Mouse (Mus musculus) left cerebral cortex, postnatal 14 days (tissue): Measurements from ENCODE around the gene Lsamp. TPM values are rescaled to one million over a fixed set of nuclear protein-coding genes. Genes with fewer than 3 reads are reported as not detected.

Experiments
- DNase-seq, 2 experiments: peaks; one replicate each; pipeline ENCODE4 v3.0.0; 2021 to 2022; ENCODE audit warnings: low spot score in 2 of 2, mixed read lengths in 1 of 2
- intact Hi-C: fragments of 180-260 bp; cut with DNase I; formaldehyde crosslinking; loops from one replicate; pipeline ENCODE4 v1.15.1; 2025
- total RNA-seq, 2 experiments: library from RNA; stranded (reverse); gene quantifications; 2 replicates each; pipeline ENCODE4 v1.2.3; 2021

Gene Lsamp
- total RNA-seq, 2 experiments from 2014 or later = 271 to 294 TPM

DNA sequence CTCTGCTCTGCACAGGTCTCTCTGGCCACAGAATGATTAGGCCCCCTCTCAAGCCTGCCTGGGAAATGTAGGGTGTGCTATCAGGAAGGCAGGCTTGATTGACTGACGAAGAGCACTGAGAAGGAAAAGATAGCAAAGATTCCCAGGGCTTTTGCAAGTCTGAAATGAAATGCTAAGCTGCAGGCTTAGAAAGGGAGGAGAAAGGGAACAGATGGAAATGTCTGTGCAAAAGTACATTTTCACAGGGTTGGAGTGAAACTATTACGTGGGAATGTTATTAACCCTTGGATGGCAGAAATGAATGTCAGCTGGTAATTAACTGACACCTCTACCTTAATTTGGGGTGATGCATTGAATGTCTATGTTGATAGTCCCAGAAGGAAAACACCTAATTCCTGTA, 248.9 kb downstream of the Lsamp start:
- intact Hi-C loops = no loop called here
- DNase-seq = no peak

DNA sequence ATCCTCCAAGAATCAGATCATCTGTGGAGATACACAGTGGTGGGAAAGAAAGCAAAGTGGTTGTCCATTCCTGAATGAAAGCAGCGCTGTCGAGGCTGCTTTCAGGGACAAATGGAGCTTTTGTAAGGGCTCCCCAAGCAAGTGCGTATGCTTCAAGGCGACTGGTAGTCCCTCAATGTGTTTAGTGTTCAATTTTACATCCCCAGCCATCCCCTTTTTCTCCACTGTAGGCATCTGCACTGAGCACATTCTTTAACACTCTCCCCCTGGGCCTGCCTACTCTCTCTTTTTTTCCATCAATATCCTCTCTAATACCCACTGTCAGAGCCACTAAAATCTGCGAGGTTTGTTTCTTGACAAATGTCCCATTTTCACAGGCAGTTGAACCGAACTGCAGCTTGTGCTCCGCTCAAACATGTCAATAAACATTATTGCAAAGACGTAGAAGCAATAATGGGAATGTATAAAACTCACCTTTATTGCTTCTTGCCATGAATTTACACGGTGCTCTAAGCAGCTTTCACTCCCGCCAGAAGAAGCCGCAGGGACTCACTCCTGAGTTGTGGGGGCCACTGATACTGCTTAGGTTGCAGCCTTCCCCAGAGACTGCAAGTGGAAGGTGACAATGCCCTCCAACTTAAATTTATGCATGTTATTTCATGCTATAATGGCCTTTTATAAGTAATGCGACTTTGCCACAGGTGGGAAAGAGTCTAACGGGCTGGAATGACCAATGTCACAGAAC, 250.2 kb downstream of the Lsamp start:
- peak in 1 of 2 experiments; percentile 41 for DNase-seq
- intact Hi-C loops = no loop called here

DNA sequence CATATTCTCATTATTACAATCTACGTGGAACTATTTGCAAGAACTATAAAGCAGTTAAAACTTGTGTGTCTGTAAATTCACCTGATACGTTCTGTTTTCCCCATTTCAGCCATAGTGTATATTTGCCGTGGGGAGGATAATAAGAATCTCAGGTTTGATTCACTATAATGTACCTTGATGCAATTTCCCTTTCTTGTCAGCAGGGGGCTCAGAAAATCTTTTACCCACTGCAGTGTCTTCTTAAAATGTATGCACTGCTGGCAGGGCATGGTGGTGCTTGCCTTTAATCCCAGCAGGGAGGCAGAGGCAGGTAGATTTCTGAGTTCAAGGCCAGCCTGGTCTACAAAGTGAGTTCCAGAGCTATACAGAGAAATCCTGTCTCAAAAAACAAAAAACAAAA, 287.7 kb downstream of the Lsamp start:
- DNase-seq = no peak
- intact Hi-C loops = no loop called here

DNA sequence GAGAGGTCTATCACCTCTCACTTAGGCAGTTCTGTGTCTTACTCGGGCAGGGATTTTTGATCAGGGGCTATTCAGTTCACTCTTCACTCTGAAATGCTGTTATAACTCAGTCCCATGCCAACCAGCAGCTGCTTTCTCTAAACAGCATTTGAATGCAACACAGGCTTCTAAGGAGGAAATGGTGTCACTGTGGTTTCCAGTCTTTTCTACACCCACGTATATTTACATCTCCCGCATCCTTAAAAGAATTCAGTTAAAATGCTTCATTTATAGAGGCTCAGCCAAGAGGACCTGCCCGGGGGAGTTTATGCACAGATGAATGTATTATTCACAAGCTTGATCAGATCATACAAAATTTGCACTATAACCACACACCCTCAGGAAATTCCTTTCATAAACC, 306.0 kb downstream of the Lsamp start:
- intact Hi-C loops = no loop called here
- peak; percentile 5 to 14 for DNase-seq

DNA sequence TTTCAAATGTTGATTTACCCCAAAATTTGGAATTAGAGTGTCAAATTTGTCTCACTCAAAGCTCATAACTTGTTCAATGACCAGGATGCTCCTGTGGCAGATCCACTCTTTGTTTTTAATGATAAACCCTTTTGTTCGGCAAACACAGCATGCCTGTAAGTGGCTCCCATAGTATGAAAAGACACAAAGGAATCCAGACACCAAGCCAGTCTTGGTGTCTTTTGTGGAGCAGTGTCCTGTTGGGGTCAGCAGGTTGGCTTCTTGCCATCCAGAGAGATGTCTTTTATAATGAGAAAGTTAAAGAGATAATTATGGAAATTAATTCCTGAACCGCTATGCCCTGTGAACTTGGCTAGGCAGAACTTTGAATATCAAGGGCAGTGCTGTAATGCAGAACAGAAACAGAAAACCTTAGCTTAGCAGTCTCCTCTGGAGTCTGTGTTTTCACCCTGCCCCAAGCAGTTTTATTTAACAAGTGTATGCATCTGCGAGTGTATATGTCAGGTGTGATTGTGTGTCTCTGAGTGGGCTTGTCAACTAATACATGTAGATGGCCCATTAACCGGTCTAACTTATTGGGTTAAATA, 310.2 kb downstream of the Lsamp start:
- DNase-seq = no peak
- intact Hi-C loops = no loop called here

DNA sequence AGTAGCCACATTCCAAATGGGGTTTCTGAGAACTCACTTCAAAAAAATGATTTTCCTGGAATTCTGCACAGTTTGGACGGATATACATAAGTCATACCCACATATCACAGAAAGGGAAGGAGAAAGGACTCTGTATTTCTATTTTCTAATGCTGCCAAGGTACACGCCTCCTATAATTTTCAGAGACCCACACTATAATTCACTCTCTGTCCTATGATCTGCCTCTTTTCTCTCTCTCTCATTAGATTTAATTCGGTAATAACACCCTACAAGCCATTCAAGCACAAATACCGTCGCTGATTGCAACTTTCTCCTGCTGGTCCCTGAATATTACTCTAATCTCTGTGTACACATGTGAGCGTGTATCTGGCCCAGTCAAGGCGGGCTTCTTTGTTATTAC, 311.1 kb downstream of the Lsamp start:
- DNase-seq = no peak
- intact Hi-C loops = no loop called here

DNA sequence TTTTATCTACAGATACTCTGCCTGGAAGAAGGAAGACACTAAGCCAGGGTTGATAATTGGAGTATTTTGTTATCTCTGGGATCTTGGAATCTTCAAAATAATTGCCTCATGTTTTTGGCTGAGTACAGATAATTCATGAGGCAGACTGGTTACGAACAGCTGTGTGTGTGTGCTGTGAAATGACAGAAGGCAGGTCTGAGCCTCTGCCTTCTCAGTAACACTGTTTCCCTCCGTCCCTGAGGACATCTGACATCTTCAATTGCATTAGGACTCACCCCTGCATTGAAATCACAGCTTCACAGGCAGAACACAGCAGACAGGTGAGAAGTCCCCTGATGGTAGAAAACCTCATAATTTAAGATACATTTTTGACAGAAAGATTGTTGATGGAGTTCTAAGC, 323.5 kb downstream of the Lsamp start:
- DNase-seq = no peak
- intact Hi-C loops = no loop called here

DNA sequence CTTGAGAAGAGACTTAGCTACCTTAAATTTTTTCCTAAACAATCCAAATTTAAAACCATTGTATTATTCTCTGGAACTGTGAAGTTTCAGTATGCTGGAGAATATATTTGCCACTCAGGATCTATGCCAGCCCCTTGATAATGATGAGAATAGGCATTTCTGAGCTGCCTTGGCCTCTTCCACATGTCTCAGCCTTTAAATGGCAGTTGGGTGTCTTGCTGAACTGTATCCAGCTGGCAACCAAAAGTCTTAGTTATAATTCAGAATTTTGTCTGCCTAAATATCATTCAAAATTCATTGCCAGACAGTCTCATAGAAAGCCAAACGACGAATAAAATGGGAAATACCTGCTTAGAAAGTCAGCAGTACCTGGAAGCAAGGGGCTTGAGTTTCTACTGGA, 332.0 kb downstream of the Lsamp start:
- intact Hi-C loops = no loop called here

DNA sequence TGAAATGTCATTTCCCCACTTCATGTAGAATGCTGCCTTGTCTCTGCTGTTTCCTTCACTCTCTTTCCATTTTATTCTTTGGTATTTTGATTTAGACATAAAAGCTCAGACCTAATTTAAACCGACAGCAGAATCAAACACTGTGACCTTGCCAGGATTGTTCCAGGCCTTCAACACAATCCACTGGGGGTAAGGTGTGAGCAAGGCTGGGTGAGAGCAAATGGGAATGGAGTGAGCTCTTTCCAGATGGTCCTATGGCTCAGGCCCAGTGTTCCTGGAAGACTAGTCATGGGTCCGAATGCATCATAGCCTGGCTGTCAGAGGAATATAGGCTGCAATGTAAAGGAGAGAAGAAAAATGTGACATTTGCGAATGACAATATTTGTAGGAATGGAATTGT, 340.6 kb downstream of the Lsamp start:
- intact Hi-C loops = no loop called here
- no peak for DNase-seq

More for the DNA sequence above, 332.0 kb downstream of the Lsamp start:
- DNase-seq = no peak

DNA sequence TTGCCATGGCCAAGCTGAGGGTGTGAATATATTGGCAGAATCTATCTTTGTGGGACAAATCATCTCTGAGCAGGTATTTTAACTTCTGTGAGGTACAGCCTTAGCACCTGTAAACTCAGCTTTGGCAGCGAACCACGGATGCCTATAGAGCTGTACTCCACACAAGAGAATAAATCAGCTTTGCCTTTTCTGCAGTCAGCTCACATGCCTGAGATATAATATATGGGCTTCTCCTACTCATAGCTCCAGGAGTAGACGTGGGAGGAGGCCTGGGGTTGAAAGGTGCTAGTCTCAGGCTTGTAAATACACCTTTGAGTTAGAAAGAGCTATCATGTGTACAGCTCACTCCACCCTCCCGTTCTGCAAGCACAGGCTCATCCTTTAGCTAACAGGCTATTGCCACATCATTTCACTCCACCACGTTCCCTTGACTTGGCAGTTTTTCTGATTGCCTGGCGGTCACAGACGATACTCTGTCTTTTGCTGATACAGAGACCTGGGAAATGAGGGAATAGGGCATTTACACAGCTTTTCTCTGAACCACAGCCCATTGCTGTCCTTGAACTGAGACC, 344.2 kb downstream of the Lsamp start:
- intact Hi-C loops = no loop called here
- DNase-seq = no peak

DNA sequence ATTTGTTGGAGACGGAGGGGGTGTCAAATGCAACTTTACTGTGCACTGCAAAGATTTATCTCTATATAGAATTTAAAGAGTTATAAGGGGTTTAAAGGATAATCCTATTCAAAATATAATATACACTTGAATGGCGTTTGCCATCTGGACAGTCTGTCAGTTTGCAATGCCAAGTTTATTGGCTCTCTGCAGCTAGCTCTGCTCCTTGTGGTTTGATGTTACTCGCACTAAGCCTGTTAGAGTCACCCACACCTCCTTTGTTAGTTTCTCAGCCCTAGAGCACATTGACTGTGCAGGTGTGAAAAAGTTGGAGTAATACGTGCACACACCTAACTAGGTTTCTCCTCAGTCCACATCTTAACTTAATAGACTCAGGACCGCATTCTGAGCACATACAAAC, 385.5 kb downstream of the Lsamp start:
- DNase-seq = no peak
- intact Hi-C loops = no loop called here

DNA sequence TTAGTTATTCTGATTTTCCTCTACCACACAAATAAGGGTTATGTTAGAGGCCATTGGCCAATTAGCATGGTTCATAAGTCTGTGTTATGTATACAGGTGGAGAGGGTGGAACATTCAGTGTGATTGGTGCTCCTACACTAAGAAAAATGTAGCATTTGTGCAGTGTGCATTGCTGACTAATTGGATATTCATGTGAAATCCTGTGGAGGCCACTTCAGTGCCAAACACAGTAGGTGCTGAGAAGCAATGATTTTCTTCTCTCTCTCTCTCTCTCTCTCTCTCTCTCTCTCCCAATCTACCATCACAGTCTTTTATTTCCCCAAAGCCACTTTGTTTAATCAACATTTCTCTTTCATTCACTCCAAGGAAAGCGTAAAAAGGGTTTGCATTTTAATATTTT, 387.1 kb downstream of the Lsamp start:
- intact Hi-C loops = no loop called here
- DNase-seq = no peak

DNA sequence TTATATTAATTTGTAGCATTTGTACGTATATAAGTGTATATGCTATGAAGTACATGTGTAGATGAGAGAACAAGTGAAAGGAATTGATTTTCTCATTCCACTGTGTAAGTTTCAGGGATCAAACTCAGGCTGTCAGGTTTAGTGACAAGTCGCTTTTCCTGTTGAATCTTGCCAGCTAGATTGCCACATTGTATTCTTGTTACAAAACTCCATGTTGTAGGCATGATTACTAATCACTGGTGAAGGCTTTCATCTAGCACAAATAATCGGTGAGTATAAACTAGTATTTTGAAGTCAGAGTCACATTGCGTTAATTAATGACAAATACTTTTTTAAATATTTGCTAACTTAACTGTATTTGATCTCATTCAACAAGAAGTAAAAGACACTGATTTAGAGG, 391.2 kb downstream of the Lsamp start:
- intact Hi-C loops = no loop called here
- no peak for DNase-seq

DNA sequence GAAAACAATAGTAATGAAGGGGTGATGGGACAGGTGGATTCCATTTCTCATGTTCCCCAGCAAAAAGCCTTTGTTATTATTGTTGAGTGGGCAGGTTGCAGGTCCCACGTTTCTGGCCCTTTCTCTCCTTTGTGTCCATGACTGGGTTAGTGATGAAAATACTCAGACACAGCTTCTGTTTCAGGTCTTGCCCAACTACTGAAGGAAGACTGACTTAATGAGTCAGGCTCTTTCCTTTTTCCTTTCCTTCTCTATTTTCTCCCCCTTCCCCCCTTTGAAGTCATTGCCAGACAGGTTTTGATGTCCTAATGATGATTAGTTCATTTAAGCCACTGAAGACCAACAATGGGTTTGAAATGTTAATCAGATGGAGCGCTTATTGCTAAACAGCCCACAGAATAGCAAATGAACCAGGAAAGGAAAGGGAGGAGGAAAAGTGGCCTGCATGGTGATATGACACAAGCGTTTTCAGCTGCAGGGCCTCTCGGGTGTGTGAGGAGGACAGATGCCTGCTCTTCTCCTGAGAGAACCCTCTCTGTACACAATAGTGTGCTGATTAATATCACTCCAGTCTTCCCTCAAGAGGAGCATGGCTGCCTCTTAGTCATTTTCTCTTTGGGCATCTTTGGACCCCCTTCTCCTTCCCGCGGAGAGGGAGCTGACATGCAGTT, 393.1 kb downstream of the Lsamp start:
- DNase-seq = no peak
- intact Hi-C loops = no loop called here

DNA sequence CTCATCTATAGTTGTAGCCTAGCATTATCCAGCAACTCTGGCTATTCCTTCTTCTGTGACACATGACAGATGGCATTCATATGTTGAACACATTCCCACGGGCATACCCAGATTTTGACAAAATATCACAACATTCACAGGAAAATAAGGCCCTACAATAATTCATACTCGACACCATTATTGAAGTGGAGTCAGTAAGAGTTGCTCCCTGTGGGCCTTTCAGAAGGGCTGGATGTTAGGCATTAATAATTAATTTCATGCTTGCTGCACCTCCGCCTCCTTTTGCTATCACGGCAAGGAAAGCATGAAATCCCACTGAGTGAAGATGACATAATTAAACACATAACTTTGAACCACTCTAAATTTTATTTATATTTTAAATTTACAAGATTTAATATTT, 407.9 kb downstream of the Lsamp start:
- DNase-seq = no peak
- intact Hi-C loops = no loop called here

DNA sequence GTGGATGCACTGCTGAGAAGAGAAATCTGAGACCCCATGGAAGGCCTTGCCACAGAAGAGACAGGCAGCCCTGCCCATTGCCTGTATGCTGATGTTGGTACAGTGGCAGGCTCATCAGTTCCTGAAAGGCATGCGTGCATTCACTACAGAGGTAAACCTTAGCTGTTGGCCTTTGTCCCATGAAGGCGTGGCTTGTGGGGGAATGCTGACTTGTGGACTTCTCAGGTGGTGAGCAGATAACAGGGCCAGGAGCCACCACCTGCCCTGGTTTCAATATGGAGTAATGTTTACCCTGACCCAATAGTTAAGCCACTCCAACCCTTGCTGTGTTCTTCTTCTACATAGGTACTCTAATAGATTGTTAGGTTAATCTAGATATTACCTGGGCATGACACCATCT, 415.4 kb downstream of the Lsamp start:
- intact Hi-C loops = no loop called here

DNA sequence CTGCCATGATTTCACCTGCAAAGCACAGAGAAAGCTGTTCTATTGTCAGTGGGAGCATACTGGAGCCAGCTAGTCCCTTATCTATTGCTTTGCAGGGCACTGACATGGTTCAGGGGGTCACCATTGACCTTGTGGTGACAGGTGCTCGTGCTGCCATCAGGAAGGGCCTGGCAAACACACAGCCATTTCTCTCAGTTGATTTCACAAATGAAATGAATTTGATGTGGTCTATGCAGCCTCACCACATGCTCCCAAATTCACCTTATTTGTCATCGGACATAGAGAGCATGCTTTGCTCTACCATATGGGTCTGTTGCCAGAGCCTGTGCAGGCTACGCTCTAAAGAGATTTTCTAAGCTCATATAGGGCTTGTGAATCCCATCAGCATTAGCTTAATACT, 450.1 kb downstream of the Lsamp start:
- intact Hi-C loops = no loop called here
- DNase-seq = no peak

More for the DNA sequence above, 415.4 kb downstream of the Lsamp start:
- no peak for DNase-seq

DNA sequence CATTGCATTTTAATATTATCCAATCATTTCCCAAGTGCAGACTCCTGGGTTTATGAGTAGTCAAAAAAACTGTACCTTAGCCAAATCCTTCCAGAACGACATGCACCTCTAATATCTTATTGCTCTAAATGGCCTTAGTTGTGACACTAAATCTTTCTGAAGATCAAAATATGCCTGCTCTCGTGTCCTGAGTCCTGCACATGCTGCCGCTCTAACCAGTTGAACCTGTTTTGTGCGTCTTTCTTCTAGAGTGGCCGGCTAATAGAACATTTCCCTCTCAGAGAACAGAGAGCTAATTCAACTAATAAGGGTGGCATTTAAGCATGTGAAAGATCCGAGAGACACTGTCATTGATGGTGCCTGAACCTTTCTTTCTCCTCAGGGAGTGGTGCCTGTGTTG, 452.3 kb downstream of the Lsamp start:
- intact Hi-C loops = no loop called here
- no peak for DNase-seq

DNA sequence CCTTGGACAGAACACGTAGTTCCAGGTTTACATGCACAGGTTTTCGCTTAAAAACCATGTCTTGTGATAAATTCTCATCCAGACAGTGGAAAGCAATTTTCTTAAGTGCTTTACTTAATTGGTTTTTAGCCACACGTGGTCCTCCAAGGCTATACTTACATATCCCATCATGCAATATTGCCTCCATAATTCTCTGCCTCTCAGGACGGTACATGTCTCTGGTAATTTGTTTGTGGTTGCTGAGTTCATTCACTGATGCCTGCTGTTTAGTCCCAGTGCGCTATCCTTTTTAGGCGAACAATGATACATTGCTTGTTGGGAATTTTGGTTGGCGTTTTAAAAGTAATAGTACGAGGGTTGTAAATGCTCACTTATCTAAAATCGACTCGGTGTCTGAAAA, 453.7 kb downstream of the Lsamp start:
- no peak for DNase-seq
- intact Hi-C loops = no loop called here

DNA sequence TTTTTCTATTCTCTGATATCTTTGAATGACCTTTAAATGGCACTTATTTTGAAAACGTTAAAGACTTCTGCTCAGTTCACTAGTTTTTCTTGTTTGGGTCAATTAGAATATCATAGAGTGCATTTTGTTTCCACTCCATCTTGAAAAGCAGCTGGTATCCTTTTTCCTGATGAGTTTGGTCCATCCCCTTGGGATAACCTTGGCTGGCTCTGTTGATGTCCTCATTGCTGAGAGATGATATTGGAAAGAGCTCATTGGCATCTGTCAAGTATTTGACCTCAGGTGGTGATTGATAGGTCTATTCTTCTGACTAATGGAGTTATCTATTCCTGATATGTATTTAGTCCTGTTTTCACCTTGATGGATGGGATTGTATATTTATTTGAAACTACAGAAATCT, 454.7 kb downstream of the Lsamp start:
- intact Hi-C loops = no loop called here

DNA sequence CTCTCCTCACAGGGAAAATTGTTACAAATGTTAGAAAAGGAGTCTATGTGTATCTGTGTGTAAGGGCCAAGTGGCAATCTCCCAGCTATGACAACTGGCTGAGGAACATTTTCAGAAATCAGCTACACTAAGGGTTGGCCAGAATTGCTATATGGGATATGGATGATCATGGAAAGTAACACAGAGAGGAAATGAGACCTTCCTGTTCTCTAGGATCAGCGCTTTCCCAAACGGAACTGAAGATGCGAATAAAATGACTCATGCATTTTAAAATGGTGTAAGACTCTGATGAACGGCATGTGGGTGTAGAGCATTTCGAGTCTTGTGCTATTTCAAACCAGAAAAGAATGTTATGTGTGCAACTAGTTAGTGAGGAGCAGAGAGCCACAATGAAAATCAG, 462.4 kb downstream of the Lsamp start:
- intact Hi-C loops = no loop called here
- peak; percentile 9 to 31 for DNase-seq

More for the DNA sequence above, 454.7 kb downstream of the Lsamp start:
- no peak for DNase-seq
